Mouse (Mus musculus): ENCODE results near the gene Pex5. TPM values are rescaled to one million over a fixed set of nuclear protein-coding genes. Genes with fewer than 3 reads are reported as not detected.

The Pex5 gene
- polyA plus RNA-seq, 1 experiment from 2014 or later: 39.6 TPM

- WGBS: 76% methylated on average over 5 of the region's 5 CpGs
Measured at GRCm38 (mm10) chr6:124435173-124435572, 20.3 kb upstream of the Pex5 start.

DNA sequence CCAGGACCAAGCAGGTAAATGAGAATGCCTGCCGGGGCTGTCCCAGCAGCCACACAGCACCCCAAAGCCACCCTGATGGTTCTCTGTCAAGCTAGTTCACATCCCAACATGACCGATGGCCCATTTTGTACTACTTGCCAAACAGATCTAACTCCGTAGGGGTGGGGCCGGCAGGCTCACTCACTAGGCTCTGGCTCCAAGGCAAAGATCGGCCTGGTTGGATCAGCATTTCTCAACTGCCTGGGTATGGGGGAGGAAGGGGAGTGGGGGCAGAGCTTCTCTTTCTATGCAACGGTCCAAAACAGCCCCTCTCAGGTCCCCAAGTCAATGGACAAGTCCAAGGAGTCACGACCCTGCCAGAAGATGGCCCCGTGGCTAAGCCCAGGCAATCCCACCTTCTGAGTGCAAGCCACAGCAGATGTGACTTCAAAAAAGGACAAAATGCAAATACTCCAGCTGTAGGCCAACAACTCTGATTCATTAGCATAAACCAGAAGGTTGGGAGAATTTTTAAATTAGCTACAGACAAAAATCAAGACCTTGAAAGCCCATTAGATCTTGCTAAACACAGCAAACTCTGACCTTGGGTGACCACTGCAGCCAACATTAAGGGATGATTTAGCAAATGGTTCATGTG lies 18.9 kb upstream of the Pex5 start:
- no peak for DNase-seq (ENCODE audit: low spot score)
- no peaks in the 10 kb centered on the region for H3K9me3 ChIP-seq (ENCODE audit: control insufficient read depth, low read length)
- no peak overlapping the region for H3K27ac ChIP-seq (ENCODE audit: low read depth, low read length)
- H3K4me2 ChIP-seq: no peak overlapping the region
- WGBS: 88% methylated on average over 8 of the region's 8 CpGs
- no peak overlapping the region for H3K9ac ChIP-seq (ENCODE audit: low read depth, low read length)
- H3K27me3 ChIP-seq (replicated peaks; ENCODE audit: control insufficient read depth, insufficient read depth, low read length): no peaks in the 10 kb centered on the region
- H3K4me1 ChIP-seq (replicated peaks; ENCODE audit: control insufficient read depth, insufficient read depth, low read length): no peaks in the 10 kb centered on the region
- no peak overlapping the region for H3K4me3 ChIP-seq (ENCODE audit: low read depth, low read length)
- ATAC-seq (replicated peaks; ENCODE audit: low FRiP score): no peak
- no peaks in the 10 kb centered on the region for H3K36me3 ChIP-seq (ENCODE audit: control insufficient read depth, insufficient read depth, low read length)

More at GRCm38 (mm10) chr6:124435173-124435572, 20.3 kb upstream of the Pex5 start:
- no peaks in the 10 kb centered on the region for H3K9me3 ChIP-seq (ENCODE audit: control insufficient read depth, low read length)
- H3K9ac ChIP-seq (ENCODE audit: low read depth, low read length): no peak overlapping the region
- DNase-seq (ENCODE audit: low spot score) (no peak), ATAC-seq (replicated peaks; ENCODE audit: low FRiP score) (no peak)
- H3K4me1 ChIP-seq (replicated peaks; ENCODE audit: control insufficient read depth, insufficient read depth, low read length): no peaks in the 10 kb centered on the region
- H3K4me3 ChIP-seq (ENCODE audit: low read depth, low read length): no peak overlapping the region
- no peaks in the 10 kb centered on the region for H3K36me3 ChIP-seq (ENCODE audit: control insufficient read depth, insufficient read depth, low read length)
- no peak overlapping the region for H3K27ac ChIP-seq (ENCODE audit: low read depth, low read length)
- H3K4me2 ChIP-seq: no peak overlapping the region
- H3K27me3 ChIP-seq (replicated peaks; ENCODE audit: control insufficient read depth, insufficient read depth, low read length): no peaks in the 10 kb centered on the region

DNA sequence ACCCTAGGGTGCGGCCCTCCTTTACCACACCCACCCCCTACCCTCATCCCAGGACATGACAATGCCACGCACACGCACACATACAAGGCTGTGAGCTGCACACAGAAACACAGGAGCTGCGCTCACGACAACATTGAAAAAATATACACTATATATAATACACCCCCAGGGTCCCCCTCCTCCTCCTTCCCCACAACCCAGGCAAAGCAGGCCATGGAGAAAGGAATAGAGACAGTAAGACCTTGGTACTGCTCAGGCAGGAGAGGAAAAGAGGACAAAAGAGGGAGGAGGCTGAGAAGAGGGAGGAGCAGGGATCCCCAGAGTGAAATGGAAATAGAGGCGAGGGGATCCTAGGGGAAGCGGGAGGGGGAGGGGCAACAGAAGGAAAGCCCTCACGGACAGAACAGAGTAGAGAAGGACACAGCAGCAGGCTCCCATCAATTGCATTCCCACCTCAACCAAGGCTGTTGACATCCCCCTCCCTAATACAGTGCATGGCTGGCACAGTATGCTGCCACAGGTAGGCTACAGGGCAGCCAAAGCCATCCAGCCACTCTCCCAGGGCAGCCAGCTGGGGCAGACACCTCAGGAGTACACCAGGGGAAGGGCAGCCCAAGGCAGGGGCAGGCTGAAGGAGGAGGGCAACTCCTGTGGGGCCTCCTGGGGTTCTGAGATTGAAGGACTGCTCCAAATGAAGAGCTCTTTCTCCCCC lies 16.1 kb upstream of the Pex5 start:
- H3K27me3 ChIP-seq (replicated peaks; ENCODE audit: control insufficient read depth, insufficient read depth, low read length): no peaks in the 10 kb centered on the region
- 57% methylated on average over 8 of the region's 8 CpGs for WGBS
- DNase-seq (ENCODE audit: low spot score): no peak
- no peaks in the 10 kb centered on the region for H3K9me3 ChIP-seq (ENCODE audit: control insufficient read depth, low read length)
- no peak overlapping the region for H3K4me3 ChIP-seq (ENCODE audit: low read depth, low read length)
- H3K36me3 ChIP-seq (ENCODE audit: control insufficient read depth, insufficient read depth, low read length): no peaks in the 10 kb centered on the region
- no peak overlapping the region for H3K4me2 ChIP-seq
- no peak overlapping the region for H3K9ac ChIP-seq (ENCODE audit: low read depth, low read length)
- ATAC-seq (replicated peaks; ENCODE audit: low FRiP score): no peak
- no peak overlapping the region for H3K27ac ChIP-seq (ENCODE audit: low read depth, low read length)
- H3K4me1 ChIP-seq (replicated peaks; ENCODE audit: control insufficient read depth, insufficient read depth, low read length): no peaks in the 10 kb centered on the region

DNA sequence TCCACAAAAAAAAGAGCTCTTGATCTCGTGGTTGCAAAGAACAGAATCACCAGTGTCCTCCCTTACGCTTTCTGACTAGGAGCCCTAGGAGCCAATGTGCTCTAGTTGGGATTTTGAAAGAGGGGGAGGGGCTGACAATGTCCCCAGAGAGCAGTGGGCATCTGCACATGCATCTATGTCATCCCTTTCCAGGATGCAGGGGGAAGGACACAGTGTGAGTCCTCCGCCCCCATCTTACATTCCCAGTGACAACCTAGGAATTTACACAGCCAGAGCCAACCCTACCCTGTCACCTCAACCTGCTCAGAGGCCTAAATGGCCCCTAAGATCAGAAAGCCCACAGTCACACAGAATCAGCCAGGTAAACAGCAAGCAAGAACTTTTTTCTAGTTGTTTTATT lies 15.5 kb upstream of the Pex5 start:
- Histone ChIP-seq H3K27ac (ENCODE audit: low read depth, low read length) (no peak overlapping the region), H3K4me1 (replicated peaks; ENCODE audit: control insufficient read depth, insufficient read depth, low read length) (no peaks in the 10 kb centered on the region), H3K36me3 (ENCODE audit: control insufficient read depth, insufficient read depth, low read length) (no peaks in the 10 kb centered on the region), H3K9me3 (ENCODE audit: control insufficient read depth, low read length) (no peaks in the 10 kb centered on the region), H3K9ac (ENCODE audit: low read depth, low read length) (no peak overlapping the region), H3K27me3 (replicated peaks; ENCODE audit: control insufficient read depth, insufficient read depth, low read length) (no peaks in the 10 kb centered on the region), H3K4me3 (ENCODE audit: low read depth, low read length) (no peak overlapping the region), H3K4me2 (no peak overlapping the region)
- no peak for DNase-seq (ENCODE audit: low spot score)
- 71% methylated on average over 3 of the region's 3 CpGs for WGBS
- no peak for ATAC-seq (replicated peaks; ENCODE audit: low FRiP score)

- Histone ChIP-seq H3K9ac (ENCODE audit: low read depth, low read length) (no peak overlapping the region), H3K4me1 (replicated peaks; ENCODE audit: control insufficient read depth, insufficient read depth, low read length) (peaks cover 8% of the 10 kb centered on the region), H3K4me2 (no peak overlapping the region), H3K4me3 (ENCODE audit: low read depth, low read length) (no peak overlapping the region), H3K27ac (ENCODE audit: low read depth, low read length) (no peak overlapping the region), H3K9me3 (ENCODE audit: control insufficient read depth, low read length) (no peaks in the 10 kb centered on the region), H3K36me3 (ENCODE audit: control insufficient read depth, insufficient read depth, low read length) (no peaks in the 10 kb centered on the region), H3K27me3 (replicated peaks; ENCODE audit: control insufficient read depth, insufficient read depth, low read length) (no peaks in the 10 kb centered on the region)
- no peak for ATAC-seq (replicated peaks; ENCODE audit: low FRiP score)
- DNase-seq (ENCODE audit: low spot score): no peak
- WGBS: 79% methylated on average over 5 of the region's 6 CpGs
Measured at GRCm38 (mm10) chr6:124427791-124428576, 13.1 kb upstream of the Pex5 start.

DNA sequence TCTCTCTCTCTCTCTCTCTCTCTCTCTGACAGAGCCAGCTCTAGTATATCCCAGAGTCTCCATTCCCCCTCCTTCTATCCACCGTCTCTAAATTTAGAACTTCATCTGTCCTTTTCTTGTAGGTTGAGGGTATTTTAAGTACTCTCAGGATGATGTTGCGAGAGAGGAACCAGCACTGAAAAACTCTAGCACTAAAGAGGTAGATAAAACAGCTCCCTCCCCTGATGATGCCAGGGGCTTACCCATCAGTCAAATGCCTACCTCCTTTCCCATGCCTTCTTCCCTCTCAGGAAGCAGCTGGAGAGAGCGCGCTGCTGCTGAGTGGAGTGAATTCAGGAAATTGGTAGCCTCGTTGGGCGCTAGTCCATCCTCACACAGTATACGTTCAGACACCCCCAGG lies 12.4 kb upstream of the Pex5 start:
- H3K9ac ChIP-seq (ENCODE audit: low read depth, low read length): no peak overlapping the region
- no peak for DNase-seq (ENCODE audit: low spot score)
- no peak overlapping the region for H3K4me2 ChIP-seq
- H3K9me3 ChIP-seq (ENCODE audit: control insufficient read depth, low read length): no peaks in the 10 kb centered on the region
- H3K4me3 ChIP-seq (ENCODE audit: low read depth, low read length): no peak overlapping the region
- no peak overlapping the region for H3K27ac ChIP-seq (ENCODE audit: low read depth, low read length)
- H3K27me3 ChIP-seq (replicated peaks; ENCODE audit: control insufficient read depth, insufficient read depth, low read length): no peaks in the 10 kb centered on the region
- peaks cover 8% of the 10 kb centered on the region for H3K4me1 ChIP-seq (replicated peaks; ENCODE audit: control insufficient read depth, insufficient read depth, low read length)
- 73% methylated on average over 7 of the region's 7 CpGs for WGBS
- no peak for ATAC-seq (replicated peaks; ENCODE audit: low FRiP score)
- no peaks in the 10 kb centered on the region for H3K36me3 ChIP-seq (ENCODE audit: control insufficient read depth, insufficient read depth, low read length)

DNA sequence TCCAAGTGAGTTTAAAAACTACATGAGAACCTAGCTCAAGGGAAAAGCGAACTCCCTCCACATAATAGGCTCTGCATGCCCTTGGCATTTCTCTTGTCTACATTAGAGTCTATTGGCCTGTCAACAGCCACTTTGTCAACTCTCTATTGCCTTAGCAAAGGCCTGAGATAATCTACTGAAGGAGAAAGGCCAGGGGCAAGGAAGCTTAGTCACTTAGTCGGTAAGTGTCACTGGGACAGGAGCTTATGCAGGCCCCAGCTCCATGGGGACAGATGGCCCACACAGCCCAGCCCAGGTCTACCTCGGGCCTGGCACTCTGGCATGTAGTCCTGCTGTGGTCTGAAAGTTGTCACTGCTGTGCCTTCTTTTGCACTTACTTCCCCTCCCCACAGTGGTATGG lies 11.7 kb upstream of the Pex5 start:
- H3K36me3 ChIP-seq (ENCODE audit: control insufficient read depth, insufficient read depth, low read length): no peaks in the 10 kb centered on the region
- H3K9me3 ChIP-seq (ENCODE audit: control insufficient read depth, low read length): no peaks in the 10 kb centered on the region
- no peak overlapping the region for H3K9ac ChIP-seq (ENCODE audit: low read depth, low read length)
- no peaks in the 10 kb centered on the region for H3K27me3 ChIP-seq (replicated peaks; ENCODE audit: control insufficient read depth, insufficient read depth, low read length)
- no peak overlapping the region for H3K4me3 ChIP-seq (ENCODE audit: low read depth, low read length)
- no peak overlapping the region for H3K27ac ChIP-seq (ENCODE audit: low read depth, low read length)
- ATAC-seq (replicated peaks; ENCODE audit: low FRiP score): no peak
- 53% methylated on average over 3 of the region's 3 CpGs for WGBS
- DNase-seq (ENCODE audit: low spot score): no peak
- H3K4me2 ChIP-seq: no peak overlapping the region
- peaks cover 8% of the 10 kb centered on the region for H3K4me1 ChIP-seq (replicated peaks; ENCODE audit: control insufficient read depth, insufficient read depth, low read length)

DNA sequence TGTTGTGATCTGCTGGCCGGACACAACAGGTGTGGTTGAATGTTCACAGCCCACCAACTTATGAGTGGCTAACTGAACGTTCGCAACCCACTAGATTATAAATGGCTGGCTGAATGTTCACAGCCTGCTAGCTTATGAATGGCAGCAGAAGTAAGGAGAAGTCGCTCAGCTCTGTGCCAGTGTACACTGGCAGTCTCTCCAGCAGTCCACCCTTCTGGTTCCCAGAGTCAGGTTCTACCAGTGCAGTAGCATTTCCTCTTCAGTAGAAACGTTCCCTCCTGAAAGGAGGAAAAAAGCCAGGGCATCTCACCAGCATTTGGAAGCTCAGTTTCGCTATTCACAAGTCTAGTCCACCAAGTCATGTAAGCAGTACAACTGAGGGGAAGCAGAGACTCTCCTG lies 10.7 kb upstream of the Pex5 start:
- no peak overlapping the region for H3K4me3 ChIP-seq (ENCODE audit: low read depth, low read length)
- no peak for DNase-seq (ENCODE audit: low spot score)
- 66% methylated on average over 6 of the region's 6 CpGs for WGBS
- no peaks in the 10 kb centered on the region for H3K9me3 ChIP-seq (ENCODE audit: control insufficient read depth, low read length)
- H3K9ac ChIP-seq (ENCODE audit: low read depth, low read length): no peak overlapping the region
- peaks cover 8% of the 10 kb centered on the region for H3K4me1 ChIP-seq (replicated peaks; ENCODE audit: control insufficient read depth, insufficient read depth, low read length)
- H3K36me3 ChIP-seq (ENCODE audit: control insufficient read depth, insufficient read depth, low read length): no peaks in the 10 kb centered on the region
- no peak overlapping the region for H3K4me2 ChIP-seq
- no peak for ATAC-seq (replicated peaks; ENCODE audit: low FRiP score)
- H3K27ac ChIP-seq (ENCODE audit: low read depth, low read length): no peak overlapping the region
- H3K27me3 ChIP-seq (replicated peaks; ENCODE audit: control insufficient read depth, insufficient read depth, low read length): no peaks in the 10 kb centered on the region
